Mouse (Mus musculus) hindbrain, embryonic 16.5 days (tissue): Measurements from ENCODE around the gene Fbxw13. TPM values are rescaled to one million over a fixed set of nuclear protein-coding genes. Genes with fewer than 3 reads are reported as not detected.
"Not testable (repeated sequence)": the region's sequence is repeated elsewhere in the genome, so short reads cannot be mapped to it uniquely, and the experiment has no call there.

Experiments
- ATAC-seq: fragments of 200-750 bp; cut with Nextera tagmentation; 2 replicates; pipeline ENCODE4 v1.8.0; 2017; ENCODE audit warnings: moderate TSS enrichment, moderate library complexity
- H3K27ac ChIP-seq: fragments of 300-500 bp; sonication (generic); 2 replicates; pipeline ENCODE4 v1.5.1; 2014; ENCODE audit warnings: low read depth, mild to moderate bottlenecking, control low read depth, low read length, moderate library complexity
- H3K27me3 ChIP-seq: fragments of 300-500 bp; sonication (generic); replicated peaks from 2 replicates; pipeline ENCODE4 v1.6.1; 2014; ENCODE audit warnings: low read length; ENCODE audit not compliant: control insufficient read depth, insufficient read depth
- H3K36me3 ChIP-seq: fragments of 300-500 bp; sonication (generic); 2 replicates; pipeline ENCODE4 v1.6.1; 2014; ENCODE audit warnings: mild to moderate bottlenecking, low read length, moderate library complexity, mixed read lengths; ENCODE audit not compliant: control insufficient read depth, insufficient read depth
- H3K4me1 ChIP-seq: fragments of 300-500 bp; sonication (generic); 2 replicates; pipeline ENCODE4 v1.6.1; 2014; ENCODE audit warnings: low read depth, low read length; ENCODE audit not compliant: control insufficient read depth, insufficient read depth
- H3K4me2 ChIP-seq: fragments of 300-500 bp; sonication (generic); 2 replicates; pipeline ENCODE4 v1.6.1; 2014; ENCODE audit warnings: mild to moderate bottlenecking, low read length, control low read depth, moderate library complexity
- H3K4me3 ChIP-seq: fragments of 300-500 bp; sonication (generic); 2 replicates; pipeline ENCODE4 v1.5.1; 2014; ENCODE audit warnings: mild to moderate bottlenecking, low read length, control low read depth, moderate library complexity
- H3K9ac ChIP-seq: fragments of 300-500 bp; sonication (generic); 2 replicates; pipeline ENCODE4 v1.6.1; 2014; ENCODE audit warnings: low read depth, mild to moderate bottlenecking, control low read depth, low read length, moderate library complexity
- H3K9me3 ChIP-seq: fragments of 300-500 bp; sonication (generic); 2 replicates; pipeline ENCODE4 v1.6.1; 2014; ENCODE audit warnings: mild to moderate bottlenecking, low read length, moderate library complexity; ENCODE audit not compliant: control insufficient read depth
- WGBS: fragments of 180-500 bp; shearing (Covaris S2); extraction: QIAGEN DNeasy Blood & Tissue Kit; methylation state at CpG from one replicate; pipeline ENCODE4 v1.1.7; 2014; 5-methylcytosine and 5-hydroxymethylcytosine counted together
- polyA plus RNA-seq: library from polyadenylated mRNA; unstranded; fragments of >200 nt; fragmentation: Nextera tagmentation; extraction: Ambion mirVana; gene quantifications from 2 replicates; pipeline ENCODE4 v1.2.1, GENCODE M21; 2015

Gene Fbxw13
- polyA plus RNA-seq = not detected in 2 replicates

DNA sequence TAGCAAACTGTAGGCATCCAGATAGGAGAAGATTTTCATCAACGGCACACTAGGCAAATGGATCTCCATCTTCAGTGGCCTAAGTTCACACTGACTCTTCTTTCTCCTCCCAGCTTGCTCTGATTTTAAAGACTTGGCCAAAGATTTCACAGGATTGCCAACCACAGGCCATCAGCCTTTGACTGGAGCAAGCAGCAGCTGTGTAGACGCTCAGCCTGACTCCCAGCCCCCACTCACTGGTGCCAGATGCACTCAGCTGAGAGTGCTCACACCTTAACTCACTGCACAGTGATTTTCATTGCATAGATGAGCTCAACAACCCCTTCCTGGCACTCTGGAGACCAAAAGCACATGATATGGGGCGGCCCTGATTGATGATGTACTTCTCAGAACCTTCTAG lies at the start of gene Fbxw13:
Gene Fbxw13 (minus strand): TSS at position 101 of the 400 bp plus-strand sequence.
- not testable (repeated sequence) for H3K9me3 ChIP-seq, H3K4me3 ChIP-seq, H3K9ac ChIP-seq, H3K4me1 ChIP-seq, ATAC-seq, H3K36me3 ChIP-seq, H3K4me2 ChIP-seq, H3K27ac ChIP-seq, H3K27me3 ChIP-seq
- 81% methylated on average over 3 of the region's 3 CpGs for WGBS

DNA sequence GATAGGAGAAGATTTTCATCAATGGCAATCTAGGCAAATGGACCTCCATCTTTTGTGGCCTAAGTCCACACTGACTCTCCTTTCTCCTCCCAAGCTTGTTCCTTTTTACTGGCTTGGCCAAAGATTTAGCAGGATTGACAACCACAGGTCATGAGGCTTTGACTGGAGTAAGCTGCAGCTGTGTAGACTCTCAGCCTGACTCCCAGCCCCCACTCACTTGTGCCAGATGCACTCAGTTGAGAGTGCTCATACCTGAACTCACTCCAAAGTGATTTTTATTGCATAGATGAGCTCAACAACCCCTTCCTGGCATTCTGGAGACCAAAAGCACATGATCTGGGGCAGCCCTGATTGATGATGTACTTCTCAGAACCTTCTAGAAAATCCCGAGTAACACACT lies 38.9 kb upstream of the Fbxw13 start, which contains the start of gene Fbxw20:
Gene Fbxw20 (minus strand): TSS at position 101 of the 400 bp plus-strand sequence.
- no peaks in the 10 kb centered on the region for H3K36me3 ChIP-seq
- no peak within 1 kb of the TSS for H3K4me2 ChIP-seq
- no peak within 1 kb of the TSS for H3K4me3 ChIP-seq
- WGBS = 89% methylated on average over 1 of the region's 1 CpGs
- no peak for ATAC-seq
- no peaks in the 10 kb centered on the region for H3K27me3 ChIP-seq
- no peak within 1 kb of the TSS for H3K27ac ChIP-seq
- H3K9ac ChIP-seq = no peak within 1 kb of the TSS
- H3K9me3 ChIP-seq = no peaks in the 10 kb centered on the region
- no peaks in the 10 kb centered on the region for H3K4me1 ChIP-seq

GRCm38 (mm10) chr9:109218449-109218848 lies 22.7 kb upstream of the Fbxw13 start:
- ATAC-seq = no peak
- H3K4me1 ChIP-seq = no peaks in the 10 kb centered on the region
- H3K4me3 ChIP-seq = no peak overlapping the region
- H3K36me3 ChIP-seq = no peaks in the 10 kb centered on the region
- H3K9me3 ChIP-seq = no peaks in the 10 kb centered on the region
- no peak overlapping the region for H3K4me2 ChIP-seq
- no peak overlapping the region for H3K27ac ChIP-seq
- H3K27me3 ChIP-seq = no peaks in the 10 kb centered on the region
- no peak overlapping the region for H3K9ac ChIP-seq
- WGBS = 70% methylated on average over 6 of the region's 6 CpGs

DNA sequence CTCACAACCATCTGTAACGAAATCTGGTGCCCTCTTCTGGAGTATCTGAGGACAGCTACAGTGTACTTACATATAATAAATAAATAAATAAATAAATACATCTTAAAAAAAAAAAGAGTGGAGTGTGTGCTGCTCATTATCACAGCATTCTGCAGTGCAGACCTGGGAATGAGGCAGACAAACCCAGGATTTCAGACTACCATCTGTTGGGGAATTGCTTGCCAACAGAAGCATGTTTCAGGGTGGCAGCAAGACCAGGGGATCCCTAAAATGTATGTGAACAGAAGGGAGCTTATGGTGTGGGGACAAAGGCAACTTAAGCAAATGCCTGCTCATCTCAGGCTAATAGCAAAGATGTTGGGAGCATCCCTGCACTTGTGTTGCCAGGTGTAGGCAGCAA lies 5.6 kb upstream of the Fbxw13 start:
- H3K27me3 ChIP-seq, H3K4me3 ChIP-seq, H3K9me3 ChIP-seq, H3K9ac ChIP-seq, H3K4me2 ChIP-seq, ATAC-seq, H3K27ac ChIP-seq, H3K4me1 ChIP-seq, H3K36me3 ChIP-seq: not testable (repeated sequence)
- WGBS = 75% methylated on average over 1 of the region's 1 CpGs

- Histone ChIP-seq H3K4me1 (no peaks in the 10 kb centered on the region), H3K27ac (no peak overlapping the region), H3K27me3 (no peaks in the 10 kb centered on the region), H3K4me3 (no peak overlapping the region), H3K9me3 (no peaks in the 10 kb centered on the region), H3K9ac (no peak overlapping the region), H3K36me3 (no peaks in the 10 kb centered on the region), H3K4me2 (no peak overlapping the region)
- ATAC-seq = no peak
- 100% methylated on average over 1 of the region's 1 CpGs for whole genome bisulfite sequencing
Measured at GRCm38 (mm10) chr9:109200349-109200748, 4.6 kb upstream of the Fbxw13 start.

GRCm38 (mm10) chr9:109199353-109199752 lies 3.6 kb upstream of the Fbxw13 start:
- Histone ChIP-seq H3K9me3 (no peaks in the 10 kb centered on the region), H3K9ac (no peak overlapping the region), H3K27me3 (no peaks in the 10 kb centered on the region), H3K27ac (no peak overlapping the region), H3K4me1 (no peaks in the 10 kb centered on the region), H3K4me3 (no peak overlapping the region), H3K36me3 (no peaks in the 10 kb centered on the region), H3K4me2 (no peak overlapping the region)
- WGBS = 96% methylated on average over 1 of the region's 1 CpGs
- ATAC-seq = no peak

- H3K4me2 ChIP-seq = no peak overlapping the region
- no peak for ATAC-seq
- WGBS = 78% methylated on average over 1 of the region's 1 CpGs
Measured at GRCm38 (mm10) chr9:109177208-109177607, 18.6 kb downstream of the Fbxw13 start.

DNA sequence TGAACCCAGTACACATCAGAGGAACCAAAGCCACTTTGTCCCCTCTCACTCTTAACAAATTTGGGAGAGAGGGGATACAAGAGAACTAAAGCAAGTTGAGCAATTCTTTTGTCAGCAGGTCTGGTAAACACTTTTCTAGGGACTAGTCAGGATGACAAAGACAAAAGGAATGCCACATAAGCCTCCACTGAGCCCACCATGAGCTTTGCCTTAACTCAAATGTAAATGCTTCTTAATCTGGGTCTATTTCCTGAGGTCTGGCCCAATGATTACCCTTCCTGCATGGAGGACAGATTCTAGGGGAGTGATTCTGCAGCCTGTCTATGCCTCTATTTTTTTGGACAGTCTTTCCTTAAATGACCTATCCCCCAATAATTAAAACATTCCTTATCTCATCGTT lies 19.5 kb downstream of the Fbxw13 start:
- Histone ChIP-seq H3K27ac (no peak overlapping the region), H3K4me3 (no peak overlapping the region), H3K9me3 (no peaks in the 10 kb centered on the region), H3K9ac (no peak overlapping the region), H3K27me3 (no peaks in the 10 kb centered on the region), H3K4me2 (no peak overlapping the region), H3K4me1 (no peaks in the 10 kb centered on the region), H3K36me3 (no peaks in the 10 kb centered on the region)
- no peak for ATAC-seq
- 79% methylated on average over 1 of the region's 1 CpGs for WGBS

More at GRCm38 (mm10) chr9:109177208-109177607, 18.6 kb downstream of the Fbxw13 start:
- no peaks in the 10 kb centered on the region for H3K9me3 ChIP-seq
- H3K4me3 ChIP-seq = no peak overlapping the region
- no peak overlapping the region for H3K9ac ChIP-seq
- H3K27ac ChIP-seq = no peak overlapping the region
- H3K4me1 ChIP-seq = no peaks in the 10 kb centered on the region
- H3K27me3 ChIP-seq = no peaks in the 10 kb centered on the region
- H3K36me3 ChIP-seq = no peaks in the 10 kb centered on the region

GRCm38 (mm10) chr9:109167316-109167715 lies 28.5 kb downstream of the Fbxw13 start:
- H3K4me3 ChIP-seq = no peak overlapping the region
- H3K9me3 ChIP-seq = 0 out of 2 replicates have a peak, but pooled peaks cover 3% of the 10 kb centered on the region
- no peak overlapping the region for H3K4me2 ChIP-seq
- H3K27me3 ChIP-seq = no peaks in the 10 kb centered on the region
- H3K9ac ChIP-seq = no peak overlapping the region
- no peak for ATAC-seq
- no peak overlapping the region for H3K27ac ChIP-seq
- H3K36me3 ChIP-seq = no peaks in the 10 kb centered on the region
- no peaks in the 10 kb centered on the region for H3K4me1 ChIP-seq

DNA sequence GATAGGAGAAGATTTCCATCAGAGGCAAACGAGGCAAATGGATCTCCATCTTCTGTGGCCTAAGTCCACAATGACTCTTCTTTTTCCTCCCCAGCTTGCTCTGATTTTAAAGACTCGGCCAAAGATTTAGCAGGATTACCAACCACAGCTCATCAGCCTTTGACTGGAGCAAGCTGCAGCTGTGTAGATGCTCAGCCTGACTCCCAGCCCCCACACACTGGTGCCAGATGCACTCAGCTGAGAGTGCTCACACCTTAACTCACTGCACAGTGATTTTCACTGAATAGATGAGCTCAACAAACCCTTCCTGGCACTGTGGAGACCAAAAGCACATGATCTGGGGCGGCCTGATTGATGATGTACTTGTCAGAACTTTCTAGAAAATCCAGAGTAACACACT lies 33.8 kb downstream of the Fbxw13 start, which contains the start of gene Fbxw21:
Gene Fbxw21 (minus strand): TSS at position 101 of the 400 bp plus-strand sequence.
- H3K9me3 ChIP-seq = no peaks in the 10 kb centered on the region
- H3K4me1 ChIP-seq = no peaks in the 10 kb centered on the region
- no peaks in the 10 kb centered on the region for H3K27me3 ChIP-seq
- no peak within 1 kb of the TSS for H3K9ac ChIP-seq
- H3K27ac ChIP-seq = no peak within 1 kb of the TSS
- no peak within 1 kb of the TSS for H3K4me2 ChIP-seq
- WGBS = 73% methylated on average over 3 of the region's 3 CpGs
- no peak for ATAC-seq
- H3K4me3 ChIP-seq = no peak within 1 kb of the TSS
- no peaks in the 10 kb centered on the region for H3K36me3 ChIP-seq
